Mouse (Mus musculus) stomach, embryonic 16.5 days (tissue): Measurements from ENCODE around the gene Blm. TPM values are rescaled to one million over a fixed set of nuclear protein-coding genes. Genes with fewer than 3 reads are reported as not detected.
A peak's percentile ranks its signal among the peaks of the same experiment; 100 is the strongest.

Experiments
- ATAC-seq: fragments of 200-750 bp; cut with Nextera tagmentation; 2 replicates; pipeline ENCODE4 v1.8.0; 2017; ENCODE audit warnings: moderate number of reproducible peaks, moderate TSS enrichment; ENCODE audit not compliant: insufficient read depth, low FRiP score
- H3K27ac ChIP-seq: fragments of 300-500 bp; sonication (generic); 2 replicates; pipeline ENCODE4 v1.5.1; 2014; ENCODE audit warnings: low read length
- H3K27me3 ChIP-seq: fragments of 300-500 bp; sonication (generic); 2 replicates; pipeline ENCODE4 v1.6.1; 2014; ENCODE audit warnings: low read length, control low read depth, mixed read lengths; ENCODE audit not compliant: control insufficient read depth, insufficient read depth
- H3K36me3 ChIP-seq: fragments of 300-500 bp; sonication (generic); 2 replicates; pipeline ENCODE4 v1.6.1; 2014; ENCODE audit warnings: low read length; ENCODE audit not compliant: control insufficient read depth, insufficient read depth
- H3K4me1 ChIP-seq: fragments of 300-500 bp; sonication (generic); 2 replicates; pipeline ENCODE4 v1.6.1; 2014; ENCODE audit warnings: low read length, control low read depth, mixed read lengths; ENCODE audit not compliant: control insufficient read depth, insufficient read depth
- H3K4me2 ChIP-seq: fragments of 300-500 bp; sonication (generic); 2 replicates; pipeline ENCODE4 v1.6.1; 2014; ENCODE audit warnings: low read depth, low read length, mixed read lengths
- H3K4me3 ChIP-seq: fragments of 300-500 bp; sonication (generic); replicated peaks from 2 replicates; pipeline ENCODE4 v1.5.1; 2014; ENCODE audit warnings: mild to moderate bottlenecking, low read length
- H3K9ac ChIP-seq: fragments of 300-500 bp; sonication (generic); 2 replicates; pipeline ENCODE4 v1.6.1; 2014; ENCODE audit warnings: low read length
- H3K9me3 ChIP-seq: fragments of 300-500 bp; sonication (generic); replicated peaks from 2 replicates; pipeline ENCODE4 v1.6.1; 2016; ENCODE audit warnings: low read length, control low read depth; ENCODE audit not compliant: control insufficient read depth
- WGBS: fragments of 180-500 bp; shearing (Covaris S2); extraction: QIAGEN DNeasy Blood & Tissue Kit; methylation state at CpG from one replicate; pipeline ENCODE4 v1.1.7; 2014; 5-methylcytosine and 5-hydroxymethylcytosine counted together
- polyA plus RNA-seq: library from polyadenylated mRNA; unstranded; fragments of >200 nt; fragmentation: Nextera tagmentation; extraction: Ambion mirVana; gene quantifications from 2 replicates; pipeline ENCODE4 v1.2.1, GENCODE M21; 2015

Blm gene
- polyA plus RNA-seq, 1 experiment from 2014 or later, result 13.2 TPM

- peak overlapping the region; percentile 49 for H3K9ac ChIP-seq
- H3K4me2 ChIP-seq, result peak overlapping the region; percentile 42
- H3K9me3 ChIP-seq, result no peaks in the 10 kb centered on the region
- no peaks in the 10 kb centered on the region for H3K27me3 ChIP-seq
- ATAC-seq, result peak; percentile 70; the same call in 1 of the 2 replicates
- peaks cover 5% of the 10 kb centered on the region; the same call in 1 of the 2 replicates for H3K4me1 ChIP-seq
- H3K36me3 ChIP-seq, result no peaks in the 10 kb centered on the region
- H3K27ac ChIP-seq, result no peak overlapping the region
- WGBS, result 11% methylated on average over 20 of the region's 20 CpGs
- H3K4me3 ChIP-seq, result peak overlapping the region; percentile 12; the same call in 1 of the 2 replicates
Measured at GRCm38 (mm10) chr7:80422759-80423480, 112.0 kb downstream of the Blm start.

- peaks cover 5% of the 10 kb centered on the region; the same call in 1 of the 2 replicates for H3K4me1 ChIP-seq
- WGBS, result 90% methylated on average over 6 of the region's 6 CpGs
- H3K4me2 ChIP-seq, result no peak overlapping the region
- no peaks in the 10 kb centered on the region for H3K9me3 ChIP-seq
- ATAC-seq, result no peak
- H3K27me3 ChIP-seq, result no peaks in the 10 kb centered on the region
- H3K4me3 ChIP-seq, result no peak overlapping the region
- H3K27ac ChIP-seq, result no peak overlapping the region
- no peak overlapping the region for H3K9ac ChIP-seq
- H3K36me3 ChIP-seq, result no peaks in the 10 kb centered on the region
Measured at GRCm38 (mm10) chr7:80421576-80421975, 113.3 kb downstream of the Blm start.

- Histone ChIP-seq H3K27me3 (no peaks in the 10 kb centered on the region), H3K9ac (no peak overlapping the region), H3K4me2 (no peak overlapping the region), H3K36me3 (no peaks in the 10 kb centered on the region), H3K9me3 (no peaks in the 10 kb centered on the region), H3K4me1 (peaks cover 5% of the 10 kb centered on the region; the same call in 1 of the 2 replicates), H3K27ac (no peak overlapping the region), H3K4me3 (no peak overlapping the region)
- ATAC-seq, result no peak
- 92% methylated on average over 4 of the region's 4 CpGs for WGBS
Measured at GRCm38 (mm10) chr7:80420586-80420985, 114.3 kb downstream of the Blm start.

- Histone ChIP-seq H3K36me3 (no peaks in the 10 kb centered on the region), H3K4me1 (peaks cover 5% of the 10 kb centered on the region; the same call in 1 of the 2 replicates), H3K27ac (no peak overlapping the region), H3K27me3 (no peaks in the 10 kb centered on the region), H3K4me2 (no peak overlapping the region), H3K4me3 (no peak overlapping the region), H3K9me3 (no peaks in the 10 kb centered on the region), H3K9ac (no peak overlapping the region)
- WGBS, result 46% methylated on average over 3 of the region's 3 CpGs
- ATAC-seq, result no peak
Measured at GRCm38 (mm10) chr7:80419278-80419677, 115.6 kb downstream of the Blm start.

GRCm38 (mm10) chr7:80418036-80418435 lies 116.9 kb downstream of the Blm start:
- H3K36me3 ChIP-seq, result no peaks in the 10 kb centered on the region
- no peak overlapping the region for H3K4me3 ChIP-seq
- H3K9ac ChIP-seq, result no peak overlapping the region
- no peak overlapping the region for H3K4me2 ChIP-seq
- H3K9me3 ChIP-seq, result no peaks in the 10 kb centered on the region
- no peak for ATAC-seq
- no peak overlapping the region for H3K27ac ChIP-seq
- 69% methylated on average over 3 of the region's 3 CpGs for WGBS
- peaks cover 2% of the 10 kb centered on the region; the same call in 1 of the 2 replicates for H3K4me1 ChIP-seq
- H3K27me3 ChIP-seq, result no peaks in the 10 kb centered on the region

- no peak overlapping the region for H3K27ac ChIP-seq
- no peaks in the 10 kb centered on the region for H3K36me3 ChIP-seq
- no peaks in the 10 kb centered on the region for H3K4me1 ChIP-seq
- H3K4me3 ChIP-seq, result no peak overlapping the region
- no peaks in the 10 kb centered on the region for H3K9me3 ChIP-seq
- H3K9ac ChIP-seq, result no peak overlapping the region
- no peaks in the 10 kb centered on the region for H3K27me3 ChIP-seq
- ATAC-seq, result no peak
- no peak overlapping the region for H3K4me2 ChIP-seq
Measured at GRCm38 (mm10) chr7:80417601-80418000, 117.3 kb downstream of the Blm start.

GRCm38 (mm10) chr7:80416969-80417368 lies 118.0 kb downstream of the Blm start:
- H3K36me3 ChIP-seq, result no peaks in the 10 kb centered on the region
- no peaks in the 10 kb centered on the region for H3K4me1 ChIP-seq
- WGBS, result 81% methylated on average over 7 of the region's 7 CpGs
- H3K9me3 ChIP-seq, result no peaks in the 10 kb centered on the region
- no peak overlapping the region for H3K27ac ChIP-seq
- H3K9ac ChIP-seq, result no peak overlapping the region
- no peak for ATAC-seq
- no peak overlapping the region for H3K4me2 ChIP-seq
- no peaks in the 10 kb centered on the region for H3K27me3 ChIP-seq
- no peak overlapping the region for H3K4me3 ChIP-seq

- H3K4me3 ChIP-seq, result no peak overlapping the region
- no peak overlapping the region for H3K4me2 ChIP-seq
- no peak overlapping the region for H3K27ac ChIP-seq
- no peaks in the 10 kb centered on the region for H3K4me1 ChIP-seq
- no peaks in the 10 kb centered on the region for H3K27me3 ChIP-seq
- no peak for ATAC-seq
- 73% methylated on average over 7 of the region's 7 CpGs for WGBS
- H3K9ac ChIP-seq, result no peak overlapping the region
- no peaks in the 10 kb centered on the region for H3K36me3 ChIP-seq
- no peaks in the 10 kb centered on the region for H3K9me3 ChIP-seq
Measured at GRCm38 (mm10) chr7:80414303-80414855, 120.5 kb downstream of the Blm start.

GRCm38 (mm10) chr7:80413512-80414302 lies 121.2 kb downstream of the Blm start:
- Histone ChIP-seq H3K27me3 (no peaks in the 10 kb centered on the region), H3K4me2 (no peak overlapping the region), H3K36me3 (no peaks in the 10 kb centered on the region), H3K9me3 (no peaks in the 10 kb centered on the region), H3K4me3 (no peak overlapping the region), H3K27ac (no peak overlapping the region), H3K4me1 (no peaks in the 10 kb centered on the region), H3K9ac (no peak overlapping the region)
- ATAC-seq, result peak; percentile 11; the same call in 1 of the 2 replicates
- 76% methylated on average over 9 of the region's 9 CpGs for WGBS
